Mouse (Mus musculus) CH12.LX (cell line): Measurements from ENCODE around the gene Tinagl1. TPM values are rescaled to one million over a fixed set of nuclear protein-coding genes. Genes with fewer than 3 reads are reported as not detected.

ENCODE experiments used
- DNase-seq: peaks from one replicate; pipeline ENCODE4 v3.0.0-alpha.2; 2013; ENCODE audit errors: extremely low read depth
- H3K27ac ChIP-seq: 2 replicates; pipeline ENCODE4 v1.5.1; 2012; ENCODE audit warnings: low read depth, mild to moderate bottlenecking, control low read depth, moderate library complexity; ENCODE audit not compliant: insufficient read depth
- H3K27me3 ChIP-seq: replicated peaks from 2 replicates; pipeline ENCODE3; 2012; ENCODE audit warnings: inconsistent platforms
- H3K36me3 ChIP-seq, 2 experiments: replicated peaks in 1 of 2; 2 replicates each; pipeline versions ENCODE3 to v1.6.1; 2012; ENCODE audit warnings: inconsistent platforms in 1 of 2, low read length in 1 of 2, mild to moderate bottlenecking in 1 of 2, mixed read lengths in 1 of 2, moderate library complexity in 1 of 2; ENCODE audit not compliant: control insufficient read depth in 1 of 2, insufficient read depth in 1 of 2
- H3K4me1 ChIP-seq, 2 experiments: 2 replicates each; pipeline ENCODE4 v1.6.1; 2012; ENCODE audit warnings: inconsistent platforms in 1 of 2, moderate library complexity in 1 of 2; ENCODE audit not compliant: insufficient read depth in 2 of 2, control insufficient read depth in 1 of 2
- H3K4me2 ChIP-seq: 2 replicates; pipeline ENCODE4 v1.6.1; 2012; ENCODE audit warnings: low read depth, mild to moderate bottlenecking, control low read depth; ENCODE audit not compliant: poor library complexity, insufficient read depth, severe bottlenecking
- H3K4me3 ChIP-seq, 3 experiments: fragments of 150-350 bp in 1 of 3; sonication (generic) in 1 of 3; replicated peaks in 1 of 3; 2 replicates each; pipeline versions ENCODE3 to v1.5.1; 2011 to 2012; ENCODE audit warnings: low read depth in 2 of 3, low read length in 2 of 3, mild to moderate bottlenecking in 2 of 3, moderate library complexity in 2 of 3, control low read depth in 1 of 3, improper control_type of control experiment in 1 of 3, inconsistent platforms in 1 of 3, mixed read lengths in 1 of 3; ENCODE audit not compliant: poor library complexity in 1 of 3
- H3K79me2 ChIP-seq: replicated peaks from 2 replicates; pipeline ENCODE4 v1.6.1; 2012; ENCODE audit warnings: mild to moderate bottlenecking, moderate library complexity; ENCODE audit not compliant: control insufficient read depth, poor library complexity, insufficient read depth, severe bottlenecking; ENCODE audit errors: extremely low read depth
- H3K9ac ChIP-seq: 2 replicates; pipeline ENCODE4 v1.6.1; 2012; ENCODE audit warnings: low read depth, mild to moderate bottlenecking, control low read depth, moderate library complexity; ENCODE audit not compliant: insufficient read depth
- H3K9me3 ChIP-seq: replicated peaks from 2 replicates; pipeline ENCODE3; 2012; ENCODE audit warnings: low read length, inconsistent platforms, mixed read lengths
- CTCF ChIP-seq, 2 experiments: IDR thresholded peaks in 1 of 2; conservative IDR thresholded peaks in 1 of 2; 2 replicates each; pipeline ENCODE4 v1.5.1; 2011 to 2012; ENCODE audit warnings: low read depth in 2 of 2, low read length in 2 of 2, improper control_type of control experiment in 1 of 2, inconsistent platforms in 1 of 2, mild to moderate bottlenecking in 1 of 2, moderate library complexity in 1 of 2
- E2F4 ChIP-seq: IDR thresholded peaks from 2 replicates; pipeline ENCODE4 v1.6.1; 2011; ENCODE audit warnings: low read depth, low read length, improper control_type of control experiment; ENCODE audit not compliant: insufficient replicate concordance
- EP300 ChIP-seq: IDR thresholded peaks from 2 replicates; pipeline ENCODE4 v1.6.1; 2011; ENCODE audit warnings: low read length, improper control_type of control experiment
- ETS1 ChIP-seq: conservative IDR thresholded peaks from 2 replicates; pipeline ENCODE4 v1.6.1; 2012; ENCODE audit warnings: low read depth, mild to moderate bottlenecking, inconsistent platforms, low read length, improper control_type of control experiment, moderate library complexity
- GABPA ChIP-seq: IDR thresholded peaks from 2 replicates; pipeline ENCODE4 v1.6.1; 2012; ENCODE audit warnings: low read depth, low read length, improper control_type of control experiment, inconsistent platforms; ENCODE audit not compliant: insufficient replicate concordance
- HCFC1 ChIP-seq: IDR thresholded peaks from 2 replicates; pipeline ENCODE4 v1.6.1; 2012; ENCODE audit warnings: low read depth, mild to moderate bottlenecking, inconsistent platforms, low read length, improper control_type of control experiment
- JUND ChIP-seq: conservative IDR thresholded peaks from 2 replicates; pipeline ENCODE4 v1.6.1; 2011; ENCODE audit warnings: low read depth, low read length, improper control_type of control experiment
- MAFK ChIP-seq: IDR thresholded peaks from 2 replicates; pipeline ENCODE4 v1.6.1; 2011; ENCODE audit warnings: low read length, improper control_type of control experiment; ENCODE audit not compliant: insufficient replicate concordance
- MAX ChIP-seq: IDR thresholded peaks from 2 replicates; pipeline ENCODE4 v1.6.1; 2011; ENCODE audit warnings: low read length, improper control_type of control experiment
- MAZ ChIP-seq: IDR thresholded peaks from 2 replicates; pipeline ENCODE4 v1.6.1; 2012; ENCODE audit warnings: low read depth, mild to moderate bottlenecking, inconsistent platforms, low read length, improper control_type of control experiment, moderate library complexity
- MEF2A ChIP-seq: IDR thresholded peaks from 2 replicates; pipeline ENCODE4 v1.6.1; 2014; ENCODE audit warnings: low read depth, mild to moderate bottlenecking, inconsistent platforms, low read length, improper control_type of control experiment, borderline replicate concordance
- MYC ChIP-seq: IDR thresholded peaks from 2 replicates; pipeline ENCODE4 v1.6.1; 2011; ENCODE audit warnings: low read depth, mild to moderate bottlenecking, improper control_type of control experiment, low read length
- NRF1 ChIP-seq: IDR thresholded peaks from 2 replicates; pipeline ENCODE4 v1.6.1; 2014; ENCODE audit warnings: low read depth, mild to moderate bottlenecking, inconsistent platforms, low read length, improper control_type of control experiment, moderate library complexity
- POLR2A ChIP-seq: IDR thresholded peaks from 2 replicates; pipeline ENCODE4 v1.6.1; 2011; ENCODE audit warnings: low read depth, mild to moderate bottlenecking, improper control_type of control experiment, low read length
- RAD21 ChIP-seq: IDR thresholded peaks from 2 replicates; pipeline ENCODE4 v1.6.1; 2011; ENCODE audit warnings: low read depth, mild to moderate bottlenecking, low read length, improper control_type of control experiment, moderate library complexity
- RCOR1 ChIP-seq: conservative IDR thresholded peaks from 2 replicates; pipeline ENCODE4 v1.6.1; 2012; ENCODE audit warnings: low read depth, mild to moderate bottlenecking, inconsistent platforms, low read length, improper control_type of control experiment
- SIN3A ChIP-seq: IDR thresholded peaks from 2 replicates; pipeline ENCODE4 v1.6.1; 2012; ENCODE audit warnings: low read length, improper control_type of control experiment, inconsistent platforms
- SMC3 ChIP-seq: IDR thresholded peaks from 2 replicates; pipeline ENCODE4 v1.6.1; 2011; ENCODE audit warnings: low read depth, low read length, improper control_type of control experiment
- TCF12 ChIP-seq: IDR thresholded peaks from 2 replicates; pipeline ENCODE4 v1.6.1; 2014; ENCODE audit warnings: low read depth, mild to moderate bottlenecking, inconsistent platforms, low read length, improper control_type of control experiment
- ZC3H11A ChIP-seq: IDR thresholded peaks from 2 replicates; pipeline ENCODE4 v1.6.1; 2012; ENCODE audit warnings: low read depth, mild to moderate bottlenecking, inconsistent platforms, low read length, improper control_type of control experiment
- ZKSCAN1 ChIP-seq: IDR thresholded peaks from 2 replicates; pipeline ENCODE4 v1.6.1; 2012; ENCODE audit warnings: low read depth, inconsistent platforms, low read length, improper control_type of control experiment, borderline replicate concordance
- ZMIZ1 ChIP-seq: IDR thresholded peaks from 2 replicates; pipeline ENCODE4 v1.6.1; 2012; ENCODE audit warnings: low read depth, mild to moderate bottlenecking, inconsistent platforms, low read length, improper control_type of control experiment
- ZNF384 ChIP-seq: IDR thresholded peaks from 2 replicates; pipeline ENCODE4 v1.6.1; 2012; ENCODE audit warnings: low read depth, low read length, improper control_type of control experiment, inconsistent platforms
- dilution Hi-C: fragments of 300-500 bp; cut with MboI; formaldehyde crosslinking; loops from 2 replicates; pipeline ENCODE4 v1.14.3; 2020; ENCODE audit warnings: low sequenced_read_pairs; ENCODE audit not compliant: extremely low pct_unique_long_range_greater_than_20kb, extremely low pct_ligation_motif_present
- in situ Hi-C: fragments of 300-500 bp; cut with MboI; formaldehyde crosslinking; loops from 3 replicates; pipeline ENCODE4 v1.14.3; 2019; ENCODE audit warnings: low sequenced_read_pairs, low pct_ligation_motif_present, low pct_unique_long_range_greater_than_20kb, mixed read lengths
- polyA plus RNA-seq: library from polyadenylated mRNA; unstranded; fragments of >175 nt; gene quantifications from 2 replicates; pipeline ENCODE4 v1.2.1, GENCODE M21; 2012; ENCODE audit warnings: low read depth; ENCODE audit not compliant: insufficient read length
- total RNA-seq, 2 experiments: library from RNA; depleted of rRNA; stranded (reverse); fragments of 300-350 nt in 1 of 2; fragments of >200 nt in 1 of 2; gene quantifications; 2 replicates each; pipeline ENCODE4 v1.2.3; 2012 to 2014

The Tinagl1 gene
- total and polyA plus RNA-seq, 3 experiments, result not detected

DNA sequence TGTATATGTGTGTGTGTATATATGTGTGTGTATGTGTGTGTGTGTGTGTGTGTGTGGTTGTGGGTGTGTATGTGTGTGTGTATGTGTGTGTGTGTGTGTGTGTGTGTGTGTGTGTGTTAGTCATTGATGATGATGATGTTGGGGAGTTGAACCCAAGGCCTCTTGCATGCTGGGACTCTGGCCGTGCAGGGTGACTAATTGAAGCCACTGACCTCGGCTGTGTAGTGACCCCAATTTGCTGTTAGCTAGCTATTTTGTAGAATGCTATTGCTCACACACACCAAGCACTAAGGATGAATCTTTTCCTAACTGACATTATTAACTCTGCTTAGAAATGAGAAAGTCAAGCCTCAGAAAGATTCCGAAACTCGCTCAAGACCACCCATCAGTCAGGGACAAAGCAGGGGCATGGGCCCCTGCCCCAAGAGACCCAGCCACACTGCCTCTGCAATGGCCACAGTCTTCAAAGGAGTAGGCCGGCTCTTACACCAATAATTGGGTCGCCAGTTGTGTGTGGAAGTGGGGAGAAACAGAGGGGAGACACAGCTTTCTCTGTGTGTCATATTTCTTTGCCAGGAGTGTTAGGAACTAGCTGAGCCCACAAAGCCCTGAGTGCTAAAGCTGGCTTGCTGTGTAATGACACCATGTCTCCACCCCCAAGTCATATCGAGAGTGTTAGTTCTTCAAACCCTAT lies 6.1 kb upstream of the Tinagl1 start:
- Histone ChIP-seq H3K9ac (no peak overlapping the region), H3K27me3 (peaks cover 83% of the 10 kb centered on the region), H3K36me3 (no peaks in the 10 kb centered on the region), H3K4me2 (no peak overlapping the region), H3K9me3 (no peaks in the 10 kb centered on the region), H3K4me3 (no peak overlapping the region), H3K79me2 (no peaks in the 10 kb centered on the region), H3K4me1 (peaks cover 0 to 1% of the 10 kb centered on the region in 2 experiments; a peak in 2 of 4 replicates), H3K27ac (no peak overlapping the region)
- DNase-seq, result no peak
- in situ Hi-C loops (loop anchor here (5.0 kb wide), 1 partner anchor 39 kb away; no protein-coding TSS in a partner anchor), dilution Hi-C loops (no loop called here)
- TF ChIP-seq MAX (no peak), RCOR1 (no peak), CTCF (conservative IDR thresholded peaks at IDR 0.05 in 1 of 2, IDR thresholded peaks at IDR 0.05 in 1 of 2; ENCODE audit: low read depth in 2 of 2, low read length in 2 of 2) (no peak), MAZ (no peak), JUND (no peak), SIN3A (no peak)

DNA sequence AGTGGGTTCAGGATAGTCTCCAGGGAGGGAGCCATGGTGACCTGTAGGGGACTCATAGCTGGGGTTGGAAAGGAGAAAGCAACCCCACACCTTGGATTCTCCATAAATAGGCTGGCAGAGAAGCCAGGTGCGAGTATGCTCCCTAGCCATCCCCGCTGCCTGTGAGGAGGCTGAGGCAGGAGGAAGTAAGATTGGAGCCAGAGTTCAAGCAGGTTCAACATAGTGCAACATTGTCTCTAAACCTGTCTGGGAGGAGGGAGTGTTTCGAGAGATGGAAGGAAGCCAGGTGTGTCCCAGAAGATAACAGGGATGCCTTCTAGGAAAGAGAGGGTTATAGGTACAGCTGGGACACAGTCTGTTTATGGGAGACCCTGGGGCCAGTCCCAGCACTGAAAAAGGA lies 5.0 kb upstream of the Tinagl1 start:
- TF ChIP-seq ZKSCAN1 (no peak), MEF2A (no peak), ZMIZ1 (no peak), GABPA (no peak), ZNF384 (no peak), TCF12 (no peak), SMC3 (no peak), ZC3H11A (no peak), RCOR1 (no peak), ETS1 (no peak), HCFC1 (no peak), MYC (no peak), POLR2A (no peak), NRF1 (no peak), EP300 (no peak), MAFK (no peak), RAD21 (no peak), E2F4 (no peak)
- no peak for DNase-seq
- dilution Hi-C loops (no loop called here), in situ Hi-C loops (loop anchor here (5.0 kb wide), 1 partner anchor 38 kb away; no protein-coding TSS in a partner anchor)
- no peaks in the 10 kb centered on the region for H3K79me2 ChIP-seq
- H3K36me3 ChIP-seq, result no peaks in the 10 kb centered on the region
- no peaks in the 10 kb centered on the region for H3K9me3 ChIP-seq
- peaks cover under 1 to 3% of the 10 kb centered on the region in 2 experiments; a peak in 2 of 4 replicates for H3K4me1 ChIP-seq
- no peak overlapping the region for H3K4me3 ChIP-seq
- no peak overlapping the region for H3K27ac ChIP-seq
- no peak overlapping the region for H3K9ac ChIP-seq
- H3K27me3 ChIP-seq, result peaks cover 84% of the 10 kb centered on the region
- no peak overlapping the region for H3K4me2 ChIP-seq
